Mouse (Mus musculus) intestine, postnatal 0 days (tissue): Measurements from ENCODE around the gene Lefty1. TPM values are rescaled to one million over a fixed set of nuclear protein-coding genes. Genes with fewer than 3 reads are reported as not detected.
"Not testable (repeated sequence)": the region's sequence is repeated elsewhere in the genome, so short reads cannot be mapped to it uniquely, and the experiment has no call there.

Experiments used
- ATAC-seq: fragments of 200-750 bp; cut with Nextera tagmentation; 2 replicates; pipeline ENCODE4 v1.8.0; 2017; ENCODE audit warnings: mild to moderate bottlenecking, moderate TSS enrichment, moderate library complexity
- H3K27ac ChIP-seq: fragments of 300-500 bp; sonication (generic); 2 replicates; pipeline ENCODE4 v1.5.1; 2014; ENCODE audit warnings: mild to moderate bottlenecking, low read depth, low read length, moderate library complexity
- H3K27me3 ChIP-seq: fragments of 300-500 bp; sonication (generic); replicated peaks from 2 replicates; pipeline ENCODE4 v1.6.1; 2014; ENCODE audit warnings: low read length, mixed read lengths; ENCODE audit not compliant: control insufficient read depth, insufficient read depth
- H3K36me3 ChIP-seq: fragments of 300-500 bp; sonication (generic); 2 replicates; pipeline ENCODE4 v1.6.1; 2014; ENCODE audit warnings: mild to moderate bottlenecking, moderate library complexity; ENCODE audit not compliant: control insufficient read depth, insufficient read depth
- H3K4me1 ChIP-seq: fragments of 300-500 bp; sonication (generic); replicated peaks from 2 replicates; pipeline ENCODE4 v1.6.1; 2014; ENCODE audit warnings: antibody characterized with exemption, low read length, mixed read lengths; ENCODE audit not compliant: control insufficient read depth, insufficient read depth
- H3K4me2 ChIP-seq: fragments of 300-500 bp; sonication (generic); replicated peaks from 2 replicates; pipeline ENCODE4 v1.6.1; 2014; ENCODE audit warnings: low read depth, mild to moderate bottlenecking, moderate library complexity
- H3K4me3 ChIP-seq: fragments of 300-500 bp; sonication (generic); 2 replicates; pipeline ENCODE4 v1.5.1; 2014; ENCODE audit warnings: low read depth, low read length
- H3K9ac ChIP-seq: fragments of 300-500 bp; sonication (generic); 2 replicates; pipeline ENCODE4 v1.6.1; 2014; ENCODE audit warnings: mild to moderate bottlenecking, low read depth, low read length
- H3K9me3 ChIP-seq: fragments of 300-500 bp; sonication (generic); 2 replicates; pipeline ENCODE4 v1.6.1; 2016; ENCODE audit warnings: mixed run types; ENCODE audit not compliant: control insufficient read depth
- CTCF ChIP-seq: sonication (generic); IDR thresholded peaks from 2 replicates; pipeline ENCODE4 v1.5.1; 2016; ENCODE audit warnings: low read depth, mild to moderate bottlenecking, control low read depth, antibody characterized with exemption, moderate library complexity
- WGBS: fragments of 180-500 bp; shearing (Covaris S2); extraction: QIAGEN DNeasy Blood & Tissue Kit; methylation state at CpG from one replicate; pipeline ENCODE4 v1.1.7; 2014; 5-methylcytosine and 5-hydroxymethylcytosine counted together
- polyA plus RNA-seq: library from polyadenylated mRNA; unstranded; fragments of >200 nt; fragmentation: Nextera tagmentation; extraction: Ambion mirVana; gene quantifications from 2 replicates; pipeline ENCODE4 v1.2.1, GENCODE M21; 2015

Lefty1 gene
- polyA plus RNA-seq, 1 experiment from 2014 or later = 0.90 TPM

DNA sequence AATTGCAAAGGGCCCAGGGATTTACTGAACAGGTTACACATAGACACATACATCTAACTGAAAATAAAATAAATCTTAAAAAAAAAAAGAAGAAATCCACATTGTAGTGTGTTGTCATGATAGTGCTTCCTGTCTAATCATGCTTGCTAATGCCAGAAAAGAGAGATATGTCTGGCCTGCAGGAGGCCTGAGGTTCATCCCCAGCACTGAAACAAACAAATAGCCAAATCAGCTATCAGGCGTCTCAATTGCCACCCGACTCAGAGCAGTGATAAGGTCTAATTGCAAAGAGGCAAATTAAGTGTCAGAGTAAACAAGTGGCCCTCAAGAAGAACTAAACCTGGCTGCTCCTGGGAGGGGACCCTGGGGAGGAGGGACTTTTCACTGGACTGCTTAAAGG, 5.2 kb upstream of the Lefty1 start:
- WGBS = 34% methylated on average over 2 of the region's 2 CpGs
- Histone ChIP-seq H3K9me3 (no peaks in the 10 kb centered on the region), H3K4me3 (no peak overlapping the region), H3K27ac (no peak overlapping the region), H3K27me3 (0 out of 2 replicates have a peak, but pooled peaks cover under 1% of the 10 kb centered on the region), H3K4me2 (no peak overlapping the region), H3K9ac (no peak overlapping the region), H3K4me1 (no peaks in the 10 kb centered on the region), H3K36me3 (no peaks in the 10 kb centered on the region; the same call in 1 of the 2 replicates)
- no peak for TF ChIP-seq CTCF
- no peak for ATAC-seq

DNA sequence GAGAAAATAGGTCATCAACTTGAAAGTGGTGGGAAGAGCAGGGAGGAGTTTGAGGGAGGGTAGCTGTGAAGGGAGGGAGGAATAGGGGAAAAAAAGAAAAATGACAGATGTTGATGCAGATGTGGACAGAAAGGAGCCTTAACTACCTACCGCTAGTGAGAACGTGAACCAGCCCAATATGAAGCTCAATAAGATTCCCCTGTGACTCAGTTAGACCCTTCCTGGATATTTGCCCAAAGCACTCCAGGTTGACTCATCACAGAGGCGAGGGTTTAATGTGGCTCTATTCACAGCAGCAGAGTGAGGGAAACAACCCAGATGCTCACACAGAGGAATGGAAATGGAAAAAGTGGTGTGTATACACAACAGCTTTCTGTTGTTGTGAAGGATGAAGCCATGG, 3.7 kb upstream of the Lefty1 start:
- Histone ChIP-seq H3K27me3 (0 out of 2 replicates have a peak, but pooled peaks cover 9% of the 10 kb centered on the region), H3K4me3 (no peak overlapping the region), H3K36me3 (no peaks in the 10 kb centered on the region), H3K9me3 (no peaks in the 10 kb centered on the region), H3K9ac (no peak overlapping the region), H3K4me1 (no peaks in the 10 kb centered on the region), H3K4me2 (no peak overlapping the region), H3K27ac (no peak overlapping the region)
- 50% methylated on average over 3 of the region's 3 CpGs for WGBS
- ATAC-seq = no peak
- no peak for TF ChIP-seq CTCF

DNA sequence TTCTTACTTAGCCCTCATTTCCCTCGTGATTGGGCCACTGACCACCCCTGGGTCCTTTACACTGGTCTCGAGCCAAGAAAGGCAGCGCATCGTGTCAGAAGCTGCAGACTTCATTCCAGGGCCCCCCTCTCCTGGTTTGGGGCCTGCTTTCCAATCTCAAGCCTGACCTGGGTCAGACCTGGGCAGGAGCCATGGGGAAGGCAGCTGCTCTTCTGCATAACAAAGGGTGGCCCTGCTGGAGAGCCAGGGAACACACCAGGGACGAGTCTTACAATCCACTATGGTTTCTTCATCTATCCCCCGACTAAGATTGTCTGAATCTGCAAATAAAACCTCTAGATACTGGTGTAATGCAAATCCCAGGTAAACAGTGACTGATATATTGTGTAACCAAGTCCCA, 1.2 kb upstream of the Lefty1 start:
- Histone ChIP-seq H3K27me3 (0 out of 2 replicates have a peak, but pooled peaks cover 9% of the 10 kb centered on the region), H3K4me3 (no peak overlapping the region), H3K4me1 (0 out of 2 replicates have a peak, but pooled peaks cover 3% of the 10 kb centered on the region), H3K27ac (no peak overlapping the region), H3K4me2 (no peak overlapping the region), H3K9ac (no peak overlapping the region), H3K36me3 (no peaks in the 10 kb centered on the region), H3K9me3 (no peaks in the 10 kb centered on the region)
- no peak for ATAC-seq
- 51% methylated on average over 6 of the region's 6 CpGs for WGBS
- no peak for TF ChIP-seq CTCF

DNA sequence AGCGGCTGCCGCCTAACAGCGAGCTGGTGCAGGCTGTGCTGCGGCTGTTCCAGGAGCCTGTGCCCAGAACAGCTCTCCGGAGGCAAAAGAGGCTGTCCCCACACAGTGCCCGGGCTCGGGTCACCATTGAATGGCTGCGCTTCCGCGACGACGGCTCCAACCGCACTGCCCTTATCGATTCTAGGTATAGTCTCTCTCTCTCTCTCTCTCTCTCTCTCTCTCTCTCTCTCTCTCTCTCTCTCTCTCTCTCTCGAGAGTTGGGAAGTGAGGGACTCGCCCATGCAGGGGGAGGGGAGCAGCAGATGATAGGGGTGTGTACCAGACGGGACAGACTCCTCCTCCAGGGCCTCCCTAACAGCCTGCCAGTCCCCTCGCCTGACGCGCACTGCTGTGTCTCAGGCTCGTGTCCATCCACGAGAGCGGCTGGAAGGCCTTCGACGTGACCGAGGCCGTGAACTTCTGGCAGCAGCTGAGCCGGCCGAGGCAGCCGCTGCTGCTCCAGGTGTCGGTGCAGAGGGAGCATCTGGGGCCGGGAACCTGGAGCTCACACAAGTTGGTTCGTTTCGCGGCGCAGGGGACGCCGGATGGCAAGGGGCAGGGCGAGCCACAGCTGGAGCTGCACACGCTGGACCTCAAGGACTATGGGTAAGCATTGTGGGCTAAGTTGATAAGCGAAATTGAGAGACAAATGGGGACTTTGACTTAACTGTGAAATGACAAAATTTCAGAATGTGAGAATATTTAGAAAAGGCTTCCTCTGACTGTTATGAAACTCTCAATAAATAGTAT, 2.0 kb downstream of the Lefty1 start:
- Histone ChIP-seq H3K4me3 (peak overlapping the region; percentile 26), H3K4me2 (peak overlapping the region; percentile 62), H3K9ac (peak overlapping the region; percentile 37; the same call in 1 of the 2 replicates)
- H3K36me3 ChIP-seq, H3K27ac ChIP-seq, H3K4me1 ChIP-seq, H3K27me3 ChIP-seq, H3K9me3 ChIP-seq: not testable (repeated sequence)
- peak; percentile 87 for ATAC-seq
- 6% methylated on average over 35 of the region's 41 CpGs for WGBS

DNA sequence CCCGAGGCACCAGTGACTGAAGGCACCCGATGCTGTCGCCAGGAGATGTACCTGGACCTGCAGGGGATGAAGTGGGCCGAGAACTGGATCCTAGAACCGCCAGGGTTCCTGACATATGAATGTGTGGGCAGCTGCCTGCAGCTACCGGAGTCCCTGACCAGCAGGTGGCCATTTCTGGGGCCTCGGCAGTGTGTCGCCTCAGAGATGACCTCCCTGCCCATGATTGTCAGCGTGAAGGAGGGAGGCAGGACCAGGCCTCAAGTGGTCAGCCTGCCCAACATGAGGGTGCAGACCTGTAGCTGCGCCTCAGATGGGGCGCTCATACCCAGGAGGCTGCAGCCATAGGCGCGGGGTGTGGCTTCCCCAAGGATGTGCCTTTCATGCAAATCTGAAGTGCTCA, 2.8 kb downstream of the Lefty1 start:
- WGBS = 87% methylated on average over 13 of the region's 13 CpGs

DNA sequence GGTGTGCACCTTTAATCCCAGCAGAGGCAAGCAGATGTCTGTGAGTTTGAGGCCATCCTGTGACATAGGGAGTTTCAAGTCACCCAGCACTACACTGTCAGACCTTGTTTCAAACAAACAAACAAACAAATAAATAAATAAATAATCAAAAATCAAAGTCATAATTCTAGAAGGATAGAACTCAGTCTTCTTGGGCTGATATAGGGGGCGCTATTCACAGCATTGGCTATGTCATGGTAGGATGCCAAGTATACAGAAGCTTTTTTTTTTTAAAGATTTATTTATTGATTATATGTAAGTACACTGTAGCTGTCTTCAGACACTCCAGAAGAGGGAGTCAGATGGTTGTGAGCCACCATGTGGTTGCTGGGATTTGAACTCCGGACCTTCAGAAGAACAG, 4.0 kb downstream of the Lefty1 start:
- H3K27me3 ChIP-seq, H3K9me3 ChIP-seq, H3K27ac ChIP-seq, H3K4me3 ChIP-seq, H3K4me1 ChIP-seq, H3K36me3 ChIP-seq, H3K9ac ChIP-seq, H3K4me2 ChIP-seq, ATAC-seq: not testable (repeated sequence)
- TF ChIP-seq CTCF = peak; percentile 33
- WGBS = 85% methylated on average over 2 of the region's 2 CpGs

More for the DNA sequence above, 2.8 kb downstream of the Lefty1 start:
- not testable (repeated sequence) for H3K4me3 ChIP-seq, H3K4me1 ChIP-seq, H3K27ac ChIP-seq, H3K36me3 ChIP-seq, ATAC-seq, H3K9ac ChIP-seq, H3K9me3 ChIP-seq, H3K4me2 ChIP-seq, H3K27me3 ChIP-seq
